Mouse (Mus musculus) lung, embryonic 16.5 days (tissue): ENCODE results near the gene 4930435E12Rik. TPM values are rescaled to one million over a fixed set of nuclear protein-coding genes. Genes with fewer than 3 reads are reported as not detected.

Source experiments
- ATAC-seq: fragments of 200-750 bp; cut with Nextera tagmentation; 2 replicates; pipeline ENCODE4 v1.8.0; 2017; ENCODE audit warnings: low read depth, mild to moderate bottlenecking, moderate library complexity
- H3K27ac ChIP-seq: fragments of 300-500 bp; sonication (generic); 2 replicates; pipeline ENCODE4 v1.5.1; 2014; ENCODE audit warnings: mild to moderate bottlenecking, control low read depth, low read length
- H3K27me3 ChIP-seq: fragments of 300-500 bp; sonication (generic); 2 replicates; pipeline ENCODE4 v1.6.1; 2014; ENCODE audit warnings: low read depth, low read length, mixed read lengths; ENCODE audit not compliant: control insufficient read depth, insufficient read depth
- H3K36me3 ChIP-seq: fragments of 300-500 bp; sonication (generic); 2 replicates; pipeline ENCODE4 v1.6.1; 2014; ENCODE audit warnings: low read length; ENCODE audit not compliant: control insufficient read depth, insufficient read depth
- H3K4me1 ChIP-seq: fragments of 300-500 bp; sonication (generic); replicated peaks from 2 replicates; pipeline ENCODE4 v1.6.1; 2014; ENCODE audit warnings: low read length, mixed read lengths; ENCODE audit not compliant: control insufficient read depth, insufficient read depth
- H3K4me2 ChIP-seq: fragments of 300-500 bp; sonication (generic); 2 replicates; pipeline ENCODE4 v1.6.1; 2014; ENCODE audit warnings: low read depth, low read length, control low read depth
- H3K4me3 ChIP-seq: fragments of 300-500 bp; sonication (generic); 2 replicates; pipeline ENCODE4 v1.5.1; 2014; ENCODE audit warnings: mild to moderate bottlenecking, low read length, control low read depth
- H3K9ac ChIP-seq: fragments of 300-500 bp; sonication (generic); 2 replicates; pipeline ENCODE4 v1.6.1; 2014; ENCODE audit warnings: low read length, control low read depth
- H3K9me3 ChIP-seq: fragments of 300-500 bp; sonication (generic); 2 replicates; pipeline ENCODE4 v1.6.1; 2016; ENCODE audit warnings: low read length; ENCODE audit not compliant: control insufficient read depth
- WGBS: fragments of 180-500 bp; shearing (Covaris S2); extraction: QIAGEN DNeasy Blood & Tissue Kit; methylation state at CpG from one replicate; pipeline ENCODE4 v1.1.7; 2014; 5-methylcytosine and 5-hydroxymethylcytosine counted together
- polyA plus RNA-seq: library from polyadenylated mRNA; unstranded; fragments of >200 nt; fragmentation: Nextera tagmentation; extraction: Ambion mirVana; gene quantifications from 2 replicates; pipeline ENCODE4 v1.2.1, GENCODE M21; 2015

4930435E12Rik gene
- polyA plus RNA-seq, 1 experiment from 2014 or later: not detected

- 65% methylated on average over 8 of the region's 8 CpGs for WGBS
- H3K36me3 ChIP-seq: no peaks in the 10 kb centered on the region
- H3K27ac ChIP-seq: peak overlapping the region; percentile 58
- H3K4me1 ChIP-seq: peaks cover 15% of the 10 kb centered on the region; the same call in 1 of the 2 replicates
- no peak overlapping the region for H3K4me3 ChIP-seq
- no peaks in the 10 kb centered on the region for H3K27me3 ChIP-seq
- H3K4me2 ChIP-seq: no peak overlapping the region
- ATAC-seq: peak; percentile 55
- H3K9ac ChIP-seq: no peak overlapping the region
- H3K9me3 ChIP-seq: no peaks in the 10 kb centered on the region
Measured at GRCm38 (mm10) chr16:38762401-38762800, 66.1 kb downstream of the 4930435E12Rik start.

Other genes starting within 250 kb of the 4930435E12Rik start
- gene Arhgap31, start 115.5 kb downstream of the 4930435E12Rik start, polyA plus RNA-seq: 21.5 and 23.9 TPM in 2 replicates
- 34.7 and 38.1 TPM in 2 replicates for gene B4galt4, start 86.5 kb downstream of the 4930435E12Rik start, polyA plus RNA-seq
- 14.8 and 20.6 TPM in 2 replicates for gene Upk1b, start 28.4 kb downstream of the 4930435E12Rik start, polyA plus RNA-seq
- gene Igsf11, start 63.9 kb upstream of the 4930435E12Rik start, polyA plus RNA-seq: 0.16 and 0.25 TPM in 2 replicates